Mouse (Mus musculus) gonadal fat pad, adult 2 months (tissue): Measurements from ENCODE around the gene Opn1sw. TPM values are rescaled to one million over a fixed set of nuclear protein-coding genes. Genes with fewer than 3 reads are reported as not detected.
"Not testable (repeated sequence)": the region's sequence is repeated elsewhere in the genome, so short reads cannot be mapped to it uniquely, and the experiment has no call there.

Experiments used
- DNase-seq: peaks from one replicate; pipeline ENCODE4 v3.0.0-alpha.2; 2012; ENCODE audit warnings: low read depth
- polyA plus RNA-seq: library from polyadenylated mRNA; depleted of rRNA; stranded (reverse); fragments of >200 nt; gene quantifications from 2 replicates; pipeline ENCODE4 v1.2.3, GENCODE M21; 2012

The Opn1sw gene
- polyA plus RNA-seq, 1 experiment = 0.81 TPM

- DNase-seq = no peak
Observed at GRCm38 (mm10) chr6:29396714-29397540, 8.7 kb upstream of the Opn1sw start.

GRCm38 (mm10) chr6:29395910-29396713 lies 7.8 kb upstream of the Opn1sw start, which contains the start of gene Ccdc136:
Ccdc136 (plus strand) TSS chr6:29396309.
- no peak for DNase-seq

- DNase-seq = no peak
Observed at GRCm38 (mm10) chr6:29394286-29394685, 6.0 kb upstream of the Opn1sw start.

- no peak for DNase-seq
Observed at GRCm38 (mm10) chr6:29391802-29392201, 3.5 kb upstream of the Opn1sw start.

- not testable (repeated sequence) for DNase-seq
Observed at GRCm38 (mm10) chr6:29391241-29391640, 3.0 kb upstream of the Opn1sw start.

- not testable (repeated sequence) for DNase-seq
Observed at GRCm38 (mm10) chr6:29390500-29390899, 2.2 kb upstream of the Opn1sw start.

GRCm38 (mm10) chr6:29389425-29389824 lies 1.2 kb upstream of the Opn1sw start:
- DNase-seq = no peak

- DNase-seq = peak; percentile 91
Observed at GRCm38 (mm10) chr6:29388606-29389080, 375 bp upstream of the Opn1sw start.

- DNase-seq = no peak
Observed at GRCm38 (mm10) chr6:29382442-29382841, 5.8 kb downstream of the Opn1sw start.

GRCm38 (mm10) chr6:29379954-29380353 lies 8.3 kb downstream of the Opn1sw start:
- DNase-seq = no peak

- DNase-seq = no peak
Observed at GRCm38 (mm10) chr6:29378678-29379077, 9.6 kb downstream of the Opn1sw start.

GRCm38 (mm10) chr6:29377386-29377785 lies 10.9 kb downstream of the Opn1sw start:
- DNase-seq = no peak

GRCm38 (mm10) chr6:29365277-29365676 lies 23.0 kb downstream of the Opn1sw start:
- no peak for DNase-seq

- no peak for DNase-seq
Observed at GRCm38 (mm10) chr6:29363129-29363515, 25.1 kb downstream of the Opn1sw start.

GRCm38 (mm10) chr6:29362246-29363128 lies 25.8 kb downstream of the Opn1sw start:
- no peak for DNase-seq

- no peak for DNase-seq
Observed at GRCm38 (mm10) chr6:29360211-29360610, 28.1 kb downstream of the Opn1sw start.

- DNase-seq = no peak
Observed at GRCm38 (mm10) chr6:29359386-29359785, 28.9 kb downstream of the Opn1sw start.

GRCm38 (mm10) chr6:29352816-29353215 lies 35.5 kb downstream of the Opn1sw start:
- DNase-seq = no peak

- no peak for DNase-seq
Observed at GRCm38 (mm10) chr6:29351613-29352012, 36.7 kb downstream of the Opn1sw start.

- no peak for DNase-seq
Observed at GRCm38 (mm10) chr6:29348371-29348724, 39.9 kb downstream of the Opn1sw start.

- DNase-seq = peak; percentile 82
Observed at GRCm38 (mm10) chr6:29347665-29348370, 40.5 kb downstream of the Opn1sw start, which contains the start of gene Calu. Calu (plus strand) TSS chr6:29348069.
